Mouse (Mus musculus) skeletal muscle tissue, postnatal 0 days (tissue): ENCODE results near the gene Coa7. TPM values are rescaled to one million over a fixed set of nuclear protein-coding genes. Genes with fewer than 3 reads are reported as not detected.

ENCODE experiments used
- polyA plus RNA-seq: library from polyadenylated mRNA; unstranded; fragments of >200 nt; fragmentation: Nextera tagmentation; extraction: Ambion mirVana; gene quantifications from 2 replicates; pipeline ENCODE4 v1.2.1, GENCODE M21; 2015

Gene Coa7
- polyA plus RNA-seq = 48.8 and 53.2 TPM in 2 replicates

DNA sequence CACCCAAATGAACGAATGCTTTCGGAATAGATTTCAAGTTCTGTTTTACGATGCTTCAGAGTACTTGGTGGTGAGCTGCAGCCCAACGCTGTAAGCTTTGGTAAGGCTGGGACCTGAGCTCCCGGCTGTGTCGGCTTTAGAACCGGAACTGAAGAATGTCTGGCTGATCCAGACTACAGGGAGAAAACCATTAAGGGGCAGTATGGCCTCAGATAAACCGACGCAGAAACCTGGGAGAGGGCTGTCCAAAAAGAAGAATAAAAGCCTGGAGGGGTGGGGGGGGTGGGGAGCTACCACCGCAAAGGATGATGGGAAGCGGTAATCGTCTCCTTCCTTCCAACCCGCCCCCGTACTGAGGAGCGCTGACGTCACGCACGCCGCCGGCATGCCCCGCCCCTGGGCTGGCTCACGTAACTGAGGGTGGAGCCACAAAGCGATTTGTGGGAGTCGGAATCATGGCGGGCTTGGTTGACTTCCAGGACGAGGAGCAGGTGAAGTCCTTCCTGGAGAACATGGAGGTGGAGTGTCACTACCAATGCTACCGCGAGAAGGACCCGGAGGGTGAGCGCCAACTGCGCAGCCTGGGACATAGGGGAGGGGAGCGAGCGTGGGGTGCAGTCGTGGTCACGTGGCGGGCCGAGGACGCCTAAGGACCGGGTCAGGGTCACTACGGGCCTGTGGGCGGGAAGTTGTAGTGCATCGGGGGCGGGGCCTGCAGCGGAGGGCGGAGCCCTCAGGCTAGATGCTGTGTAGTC, at the start of gene Coa7:
Coa7 (plus strand) TSS at position 411 of the 755 bp plus-strand sequence.

GRCm38 (mm10) chr4:108300670-108301373, 27.1 kb upstream of the Coa7 start, which contains the start of gene Zyg11b:
TSS of gene Zyg11b (minus strand) at chr4:108301096.

GRCm38 (mm10) chr4:108383183-108383714, 55.3 kb downstream of the Coa7 start, which contains the start of gene Shisal2a:
TSS of gene Shisal2a (minus strand) at chr4:108383349.

Other genes starting within 250 kb of the Coa7 start
- gene Podn, start 231.7 kb upstream of the Coa7 start, polyA plus RNA-seq = 1.2 and 1.7 TPM in 2 replicates
- 163 and 317 TPM in 2 replicates for gene Scp2, start 183.1 kb upstream of the Coa7 start, polyA plus RNA-seq
- gene Echdc2, start 162.7 kb upstream of the Coa7 start, polyA plus RNA-seq = 7.0 and 13.6 TPM in 2 replicates
- gene Zyg11a, start 110.1 kb upstream of the Coa7 start, polyA plus RNA-seq = 0.09 TPM in 1 of 2 replicates, not detected in the other
- gene Zyg11b, start 27.0 kb upstream of the Coa7 start, polyA plus RNA-seq = 4.9 and 5.1 TPM in 2 replicates
- gene Shisal2a, start 55.2 kb downstream of the Coa7 start, polyA plus RNA-seq = not detected in 2 replicates
- gene Gpx7, start 78.8 kb downstream of the Coa7 start, polyA plus RNA-seq = 59.9 and 78.1 TPM in 2 replicates
- 27.3 and 34.1 TPM in 2 replicates for gene Tut4, start 131.3 kb downstream of the Coa7 start, polyA plus RNA-seq